Mouse (Mus musculus) heart, adult 2 months (tissue): ENCODE measurements at regions not wholly inside any gene's neighbourhood (a gene's known extent, or its start where the extent isn't known, plus 50 kb on each side); places are given as distances from the start of the nearest gene placed in this dataset.

Source experiments
- DNase-seq, 2 experiments: peaks; one replicate each; pipeline ENCODE4 v3.0.0; 2021
- H3K27ac ChIP-seq: fragments of 200-600 bp; 2 replicates; pipeline ENCODE4 v1.8.1; 2022
- H3K27me3 ChIP-seq: fragments of 200-500 bp; 2 replicates; pipeline ENCODE4 v1.6.1; 2012; ENCODE audit warnings: mild to moderate bottlenecking, low read length, inconsistent platforms, mixed read lengths; ENCODE audit not compliant: control insufficient read depth, insufficient read depth
- H3K36me3 ChIP-seq: fragments of 200-500 bp; 2 replicates; pipeline ENCODE4 v1.6.1; 2012; ENCODE audit warnings: low read length, inconsistent platforms; ENCODE audit not compliant: control insufficient read depth, insufficient read depth
- H3K4me1 ChIP-seq: fragments of 200-500 bp; 2 replicates; pipeline ENCODE4 v1.6.1; 2011; ENCODE audit warnings: low read length; ENCODE audit not compliant: control insufficient read depth, insufficient read depth
- H3K4me3 ChIP-seq: fragments of 200-600 bp; 2 replicates; pipeline ENCODE4 v1.8.1; 2022
- H3K79me2 ChIP-seq: fragments of 200-500 bp; replicated peaks from 2 replicates; pipeline ENCODE4 v1.6.1; 2012; ENCODE audit warnings: mild to moderate bottlenecking, inconsistent platforms, low read length, moderate library complexity, mixed read lengths; ENCODE audit not compliant: control insufficient read depth, insufficient read depth
- H3K9ac ChIP-seq: fragments of 200-500 bp; 2 replicates; pipeline ENCODE4 v1.6.1; 2012; ENCODE audit warnings: low read depth, mild to moderate bottlenecking, control low read depth, inconsistent platforms, low read length, mixed read lengths
- CTCF ChIP-seq: fragments of 200-600 bp; IDR thresholded peaks from 2 replicates; pipeline ENCODE4 v1.8.1; 2022; ENCODE audit warnings: antibody characterized with exemption, mild to moderate bottlenecking, moderate library complexity
- EP300 ChIP-seq: fragments of 200-500 bp; IDR thresholded peaks from 2 replicates; pipeline ENCODE4 v1.6.1; 2011; ENCODE audit warnings: low read depth, low read length, control low read depth; ENCODE audit not compliant: insufficient read depth
- POLR2A ChIP-seq: fragments of 200-500 bp; IDR thresholded peaks from 2 replicates; pipeline ENCODE4 v1.6.1; 2011; ENCODE audit warnings: mild to moderate bottlenecking, low read depth, low read length, control low read depth; ENCODE audit not compliant: insufficient read depth
- WGBS: fragments of 180-500 bp; shearing (Covaris S2); methylation state at CpG from one replicate; pipeline ENCODE4 v1.1.7; 2018; 5-methylcytosine and 5-hydroxymethylcytosine counted together
- intact Hi-C: fragments of 180-260 bp; cut with DNase I; formaldehyde crosslinking; loops from one replicate; pipeline ENCODE4 v1.15.1; 2025

GRCm38 (mm10) chr8:78031811-78032210 is 181.3 kb upstream of the Ttc29 start:
- WGBS: 73% methylated on average over 4 of the region's 4 CpGs
- no peak for DNase-seq
- Histone ChIP-seq H3K27ac (0 out of 2 replicates have a peak overlapping the region, but pooled peaks have one; percentile 20), H3K79me2 (no peaks in the 10 kb centered on the region), H3K4me3 (no peak overlapping the region), H3K4me1 (no peaks in the 10 kb centered on the region; the same call in 1 of the 2 replicates), H3K9ac (no peak overlapping the region), H3K36me3 (no peaks in the 10 kb centered on the region), H3K27me3 (no peaks in the 10 kb centered on the region)
- TF ChIP-seq EP300: no peak
- TF ChIP-seq POLR2A: no peak
- no peak for TF ChIP-seq CTCF
- intact Hi-C loops: no loop called here

- H3K27me3 ChIP-seq: no peaks in the 10 kb centered on the region
- intact Hi-C loops: no loop called here
- TF ChIP-seq EP300: no peak
- no peak for TF ChIP-seq CTCF
- no peak for TF ChIP-seq POLR2A
- H3K79me2 ChIP-seq: no peaks in the 10 kb centered on the region
- no peaks in the 10 kb centered on the region; the same call in 1 of the 2 replicates for H3K4me1 ChIP-seq
- no peaks in the 10 kb centered on the region for H3K36me3 ChIP-seq
- no peak overlapping the region for H3K9ac ChIP-seq
- WGBS: 71% methylated on average over 4 of the region's 4 CpGs
- DNase-seq: no peak
- H3K27ac ChIP-seq: no peak overlapping the region
- no peak overlapping the region for H3K4me3 ChIP-seq
These were observed 178.4 kb upstream of the Ttc29 start for GRCm38 (mm10) chr8:78034687-78035086.

- H3K79me2 ChIP-seq: no peaks in the 10 kb centered on the region
- no peaks in the 10 kb centered on the region for H3K27me3 ChIP-seq
- H3K4me1 ChIP-seq: no peaks in the 10 kb centered on the region
- 70% methylated on average over 1 of the region's 1 CpGs for WGBS
- no peaks in the 10 kb centered on the region for H3K36me3 ChIP-seq
- no peak for DNase-seq
- H3K27ac ChIP-seq: no peak overlapping the region
- TF ChIP-seq CTCF: no peak
- TF ChIP-seq POLR2A: no peak
- no peak for TF ChIP-seq EP300
- no peak overlapping the region for H3K9ac ChIP-seq
- H3K4me3 ChIP-seq: no peak overlapping the region
- intact Hi-C loops: no loop called here
These were observed 175.9 kb upstream of the Ttc29 start for GRCm38 (mm10) chr8:78037218-78037617.

GRCm38 (mm10) chr8:78046691-78047090 is 166.4 kb upstream of the Ttc29 start:
- no peaks in the 10 kb centered on the region for H3K27me3 ChIP-seq
- H3K27ac ChIP-seq: peak overlapping the region; percentile 81
- peaks cover 4% of the 10 kb centered on the region; the same call in 1 of the 2 replicates for H3K36me3 ChIP-seq
- no peaks in the 10 kb centered on the region; the same call in 1 of the 2 replicates for H3K4me1 ChIP-seq
- H3K9ac ChIP-seq: no peak overlapping the region
- H3K79me2 ChIP-seq: no peaks in the 10 kb centered on the region
- peak; percentile 53; the same call in 1 of the 2 replicates for TF ChIP-seq EP300
- no peak for TF ChIP-seq POLR2A
- H3K4me3 ChIP-seq: no peak overlapping the region
- DNase-seq: peak in 1 of 2 experiments; percentile 40
- 59% methylated on average over 3 of the region's 3 CpGs for WGBS
- intact Hi-C loops: loop anchor here (2.0 kb wide), 2 partner anchors 22 to 58 kb away; no protein-coding TSS in a partner anchor

GRCm38 (mm10) chr8:78050768-78051167 is 162.3 kb upstream of the Ttc29 start:
- H3K79me2 ChIP-seq: no peaks in the 10 kb centered on the region
- H3K9ac ChIP-seq: no peak overlapping the region
- TF ChIP-seq CTCF (peak; percentile 45), EP300 (no peak)
- H3K27me3 ChIP-seq: no peaks in the 10 kb centered on the region
- no peak for DNase-seq
- WGBS: 66% methylated on average over 3 of the region's 3 CpGs
- H3K4me3 ChIP-seq: no peak overlapping the region
- H3K27ac ChIP-seq: no peak overlapping the region
- peaks cover 4% of the 10 kb centered on the region; the same call in 1 of the 2 replicates for H3K36me3 ChIP-seq
- no peaks in the 10 kb centered on the region; the same call in 1 of the 2 replicates for H3K4me1 ChIP-seq
- intact Hi-C loops: loop anchor here (1.0 kb wide), 1 partner anchor 420 kb away; no protein-coding TSS in a partner anchor

GRCm38 (mm10) chr8:78054435-78054834 is 158.7 kb upstream of the Ttc29 start:
- Histone ChIP-seq H3K36me3 (no peaks in the 10 kb centered on the region), H3K4me3 (no peak overlapping the region), H3K4me1 (no peaks in the 10 kb centered on the region), H3K79me2 (no peaks in the 10 kb centered on the region), H3K27ac (no peak overlapping the region), H3K9ac (no peak overlapping the region), H3K27me3 (no peaks in the 10 kb centered on the region)
- intact Hi-C loops: no loop called here
- WGBS: 15% methylated on average over 5 of the region's 5 CpGs
- DNase-seq: no peak
- TF ChIP-seq CTCF (no peak), POLR2A (no peak), EP300 (no peak)
